Mouse (Mus musculus) CD4-positive, CD25-positive, alpha-beta regulatory T cell, adult 2 months (primary cell): ENCODE measurements around the gene Trim40.
A peak's percentile ranks its signal among the peaks of the same experiment; 100 is the strongest.

Source experiments
- DNase-seq: peaks from one replicate; pipeline ENCODE4 v3.0.0-alpha.2; 2012; ENCODE audit warnings: low read depth, low spot score

Gene Trim40

DNA sequence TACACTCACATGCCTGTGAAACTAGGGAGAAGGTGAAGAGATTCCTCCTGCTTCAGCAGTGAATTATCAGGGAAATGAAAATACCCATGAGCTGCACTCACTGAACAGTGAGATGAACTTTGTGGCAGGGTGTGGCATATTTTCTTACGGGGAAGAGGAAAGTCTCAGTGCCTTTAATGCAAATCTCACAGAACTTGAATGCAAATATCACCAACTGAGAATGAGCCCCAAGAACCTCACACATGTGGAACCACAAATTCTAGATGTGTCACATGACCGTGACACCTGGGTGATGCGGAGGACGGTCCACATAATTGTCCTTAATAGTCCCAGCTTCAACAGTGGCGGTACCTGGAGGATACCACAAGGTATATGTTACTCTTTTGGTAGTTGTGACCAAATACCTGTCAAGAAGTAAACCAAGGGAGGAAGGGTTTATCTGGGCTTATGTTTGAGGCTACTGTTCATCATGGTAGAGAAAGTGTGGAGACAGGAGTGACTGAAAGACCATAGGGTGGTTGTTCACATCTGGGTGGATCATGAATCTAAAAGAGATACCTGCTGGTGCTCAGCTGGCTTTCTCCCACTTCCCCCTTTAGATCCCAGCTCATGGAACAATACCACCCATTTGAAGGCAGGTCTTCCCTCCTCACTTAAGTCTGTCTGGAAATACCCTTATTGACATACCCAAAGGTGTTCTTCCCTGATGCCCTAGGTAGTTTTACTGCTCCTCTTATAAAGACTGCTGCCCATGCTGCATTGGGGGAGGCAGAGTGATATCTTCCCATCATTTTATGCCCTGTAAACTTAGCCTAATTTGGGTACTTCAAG lies at the start of gene Trim40:
Trim40 (minus strand) TSS at position 51 of the 831 bp plus-strand sequence.
- DNase-seq, result no peak

DNA sequence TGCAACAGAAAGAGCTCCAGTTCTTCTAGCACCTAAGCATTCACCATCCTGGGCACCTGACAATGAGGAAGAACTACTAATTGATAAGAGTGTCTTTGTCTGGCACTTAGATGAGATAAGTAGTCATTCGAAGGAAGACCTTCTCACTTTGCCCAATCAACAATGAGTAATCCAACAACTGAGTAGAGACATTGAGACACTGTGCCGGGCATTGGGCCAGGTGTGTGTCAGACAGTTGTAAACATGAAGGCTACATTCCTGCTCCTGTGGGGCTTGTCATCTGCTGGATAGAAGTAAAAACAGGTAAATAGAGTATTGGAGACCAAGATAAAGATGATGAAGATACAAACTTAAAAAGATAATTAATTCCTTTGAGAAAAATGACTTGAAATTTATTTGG lies 48.1 kb upstream of the Trim40 start:
- no peak for DNase-seq

DNA sequence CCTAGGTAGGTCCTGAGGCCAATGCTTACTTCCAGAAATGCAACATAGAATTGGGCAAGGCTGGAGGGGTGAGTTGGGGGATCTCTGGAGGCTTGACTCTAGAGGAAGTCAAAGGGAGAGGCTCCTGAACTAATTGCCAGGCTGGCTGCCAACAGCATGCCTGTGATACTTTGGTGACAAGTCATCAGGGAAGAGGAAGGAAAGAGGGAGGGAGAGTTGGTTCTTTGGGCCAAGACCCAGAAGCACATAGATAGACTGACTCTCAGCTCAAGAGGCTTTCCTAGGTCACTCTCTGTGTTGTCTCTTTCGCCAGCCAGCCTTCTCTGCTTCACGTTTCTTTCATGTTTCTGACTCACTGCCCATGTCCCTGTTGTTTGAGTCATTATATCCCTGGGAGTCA lies 41.9 kb upstream of the Trim40 start:
- DNase-seq, result no peak

DNA sequence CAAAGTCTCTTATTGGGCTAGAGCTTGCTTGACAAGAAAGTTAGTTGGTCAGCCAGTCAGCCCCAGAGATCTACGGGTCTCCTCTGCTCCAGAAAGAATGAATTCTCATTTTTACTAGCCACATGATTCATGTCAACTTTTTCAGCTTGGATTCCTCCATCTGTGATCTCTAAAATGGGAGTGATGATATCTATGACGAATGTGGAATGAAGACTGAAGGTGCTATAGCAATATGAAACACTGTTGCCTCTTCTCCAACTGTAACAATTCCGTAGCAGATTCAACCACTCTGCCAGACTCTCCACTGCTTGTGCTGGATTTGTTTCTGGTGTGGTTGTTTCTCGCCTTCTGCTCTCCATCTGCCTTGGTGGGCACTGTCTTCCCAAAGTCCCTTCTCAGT lies 41.2 kb upstream of the Trim40 start:
- no peak for DNase-seq

DNA sequence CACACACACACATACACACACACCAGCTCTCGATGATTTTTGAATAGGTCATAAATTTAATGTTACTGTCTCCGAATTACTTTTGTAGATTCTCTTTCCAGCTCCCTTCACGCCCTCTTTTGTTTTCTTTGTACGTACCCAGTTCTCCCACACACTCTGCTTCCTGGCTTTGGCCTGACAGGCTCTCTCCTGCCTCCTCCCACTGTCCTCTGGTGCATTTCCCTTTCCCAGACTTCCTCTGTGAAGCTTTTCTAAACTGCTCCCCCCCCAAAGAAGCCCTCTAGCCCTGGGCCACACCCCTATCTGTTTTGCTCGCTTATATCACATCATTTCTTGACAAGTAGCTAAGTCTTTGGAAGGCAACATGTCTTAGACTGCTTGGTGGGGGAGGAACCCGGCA lies 40.3 kb upstream of the Trim40 start:
- DNase-seq, result no peak

- no peak for DNase-seq
These were observed 39.5 kb upstream of the Trim40 start for GRCm38 (mm10) chr17:36929236-36929932.

- no peak for DNase-seq
These were observed 37.7 kb upstream of the Trim40 start for GRCm38 (mm10) chr17:36927496-36928120.

GRCm38 (mm10) chr17:36923491-36923890 lies 33.6 kb upstream of the Trim40 start:
- no peak for DNase-seq

DNA sequence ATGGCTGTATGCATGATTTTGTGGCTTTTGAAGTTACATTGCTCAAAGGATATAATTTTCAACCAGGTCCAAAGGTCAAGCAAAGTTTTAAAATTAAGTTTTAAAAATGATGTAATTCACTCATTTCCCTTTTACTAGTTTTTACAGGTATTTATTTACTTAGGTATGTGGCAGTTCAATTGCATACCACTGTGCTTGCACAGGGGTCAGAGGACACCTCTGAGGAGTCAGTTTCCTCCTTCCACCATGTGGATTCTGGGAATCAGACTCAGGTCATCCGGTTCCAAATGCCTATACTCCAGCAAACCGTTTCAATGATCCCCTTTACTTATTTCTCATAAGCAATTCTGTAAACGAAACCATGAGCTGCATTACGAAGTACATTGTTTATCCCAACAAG lies 32.8 kb upstream of the Trim40 start:
- no peak for DNase-seq

GRCm38 (mm10) chr17:36920239-36920638 lies 30.3 kb upstream of the Trim40 start:
- DNase-seq, result no peak

- DNase-seq, result peak; percentile 82
These were observed 25.2 kb upstream of the Trim40 start for GRCm38 (mm10) chr17:36915076-36915475.

DNA sequence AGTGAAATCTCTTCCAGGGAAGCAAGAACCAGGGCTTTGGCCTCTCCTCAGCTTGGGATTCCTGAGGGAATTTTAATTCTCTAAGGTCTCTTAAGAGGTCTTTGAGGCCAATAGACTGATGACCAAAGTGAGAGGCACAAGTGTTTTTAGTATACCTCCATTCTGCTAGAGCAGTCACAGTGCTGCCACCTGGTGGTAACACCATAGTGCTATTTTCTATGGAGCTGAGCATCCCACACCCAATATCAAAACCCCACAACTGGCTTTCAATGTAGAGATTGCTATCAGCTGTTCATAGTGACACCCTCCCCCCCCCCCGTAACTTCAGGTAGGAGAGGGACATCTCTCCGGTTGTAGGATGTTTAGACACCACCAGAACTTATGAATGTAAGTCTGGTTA lies 24.2 kb upstream of the Trim40 start:
- peak; percentile 88 for DNase-seq

GRCm38 (mm10) chr17:36912031-36912430 lies 22.1 kb upstream of the Trim40 start:
- no peak for DNase-seq

- no peak for DNase-seq
These were observed 19.9 kb upstream of the Trim40 start for GRCm38 (mm10) chr17:36909802-36910201.

GRCm38 (mm10) chr17:36908235-36908634 lies 18.3 kb upstream of the Trim40 start:
- DNase-seq, result no peak

GRCm38 (mm10) chr17:36903651-36904050 lies 13.7 kb upstream of the Trim40 start:
- DNase-seq, result no peak

GRCm38 (mm10) chr17:36900691-36901090 lies 10.8 kb upstream of the Trim40 start:
- DNase-seq, result peak; percentile 15

- DNase-seq, result no peak
These were observed 10.1 kb upstream of the Trim40 start for GRCm38 (mm10) chr17:36900001-36900400.

- DNase-seq, result no peak
These were observed 9.5 kb upstream of the Trim40 start for GRCm38 (mm10) chr17:36899376-36899775.

DNA sequence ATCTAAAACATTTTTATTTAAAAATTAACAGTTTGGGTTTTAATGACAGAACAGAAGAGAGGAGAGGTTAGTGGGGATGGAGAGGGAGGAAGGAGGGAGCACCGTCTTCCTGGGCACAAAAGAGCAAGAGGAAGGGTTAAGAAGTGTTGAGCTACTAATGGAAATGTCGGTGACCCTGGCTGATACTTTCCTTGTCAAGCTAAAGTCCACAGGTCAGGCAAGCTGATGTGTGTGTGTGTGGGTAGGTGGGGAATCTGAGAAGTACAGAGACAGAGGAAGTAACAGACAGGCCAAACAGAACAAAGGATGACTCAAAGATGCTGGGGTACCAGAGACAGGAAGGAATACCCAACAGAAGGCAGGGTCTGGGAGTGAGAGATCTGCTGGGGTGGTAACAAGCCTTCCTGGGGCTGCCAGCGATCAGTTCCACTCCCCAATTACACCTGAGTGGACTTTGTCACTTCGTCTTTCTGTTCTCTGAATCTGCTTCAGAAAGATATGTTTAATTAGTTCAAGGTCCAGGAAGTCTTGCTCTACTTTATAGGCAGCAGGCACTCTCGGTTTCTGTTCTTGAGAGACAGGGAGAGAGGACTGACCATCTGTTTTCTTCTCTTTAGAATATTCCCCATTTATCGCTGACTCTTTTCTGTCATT lies 7.8 kb upstream of the Trim40 start, which contains the start of gene Trim31:
Trim31 (plus strand) TSS at position 567 of the 654 bp plus-strand sequence.
- no peak for DNase-seq

DNA sequence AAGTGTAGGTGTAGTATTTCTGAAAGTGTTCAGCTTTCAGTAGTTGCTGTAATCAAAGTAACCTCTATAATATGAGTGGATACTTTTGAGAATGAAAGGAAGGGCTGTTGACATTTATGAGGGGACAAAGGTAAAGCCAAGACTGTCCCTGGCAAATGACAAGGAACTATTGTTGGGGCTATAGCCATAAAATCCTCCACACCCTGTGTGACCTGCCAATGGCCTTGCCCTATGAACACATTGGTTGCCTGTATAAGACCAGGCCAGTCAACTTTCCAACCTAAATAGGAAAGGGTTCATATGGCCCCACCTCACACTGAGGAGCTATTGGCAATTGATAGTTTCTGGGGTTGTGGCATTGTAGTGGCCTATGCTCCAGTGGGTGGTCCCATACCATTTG lies 7.1 kb upstream of the Trim40 start:
- DNase-seq, result no peak

GRCm38 (mm10) chr17:36896583-36896982 lies 6.7 kb upstream of the Trim40 start:
- DNase-seq, result peak; percentile 43
